Mouse (Mus musculus): ENCODE measurements around the gene Kcna6. TPM values are rescaled to one million over a fixed set of nuclear protein-coding genes. Genes with fewer than 3 reads are reported as not detected.

Gene Kcna6
- 35.8 and 39.3 TPM in 2 replicates for polyA plus RNA-seq (2012; rRNA removed)

GRCm38 (mm10) chr6:126740211-126741142, at the start of gene Kcna6:
TSS of gene Kcna6 (minus strand) at chr6:126740674.
- no peak for DNase-seq (ENCODE audit: extremely low spot score in 1 of 2, low spot score in 1 of 2)

- DNase-seq (ENCODE audit: extremely low spot score in 1 of 2, low spot score in 1 of 2), result no peak
Observed at GRCm38 (mm10) chr6:126788863-126789262, 48.4 kb upstream of the Kcna6 start.

- DNase-seq (ENCODE audit: extremely low spot score in 1 of 2, low spot score in 1 of 2), result no peak
Observed at GRCm38 (mm10) chr6:126784206-126784605, 43.7 kb upstream of the Kcna6 start.

GRCm38 (mm10) chr6:126783651-126784066, 43.2 kb upstream of the Kcna6 start:
- peak; percentile 84 to 86 for DNase-seq (ENCODE audit: extremely low spot score in 1 of 2, low spot score in 1 of 2)

GRCm38 (mm10) chr6:126783056-126783455, 42.6 kb upstream of the Kcna6 start:
- DNase-seq (ENCODE audit: extremely low spot score in 1 of 2, low spot score in 1 of 2), result no peak

GRCm38 (mm10) chr6:126777889-126778288, 37.4 kb upstream of the Kcna6 start:
- no peak for DNase-seq (ENCODE audit: extremely low spot score in 1 of 2, low spot score in 1 of 2)

- DNase-seq (ENCODE audit: extremely low spot score in 1 of 2, low spot score in 1 of 2), result no peak
Observed at GRCm38 (mm10) chr6:126773873-126774272, 33.4 kb upstream of the Kcna6 start.

GRCm38 (mm10) chr6:126772326-126772725, 31.9 kb upstream of the Kcna6 start:
- peak in 1 of 2 experiments; percentile 51 for DNase-seq (ENCODE audit: extremely low spot score in 1 of 2, low spot score in 1 of 2)

GRCm38 (mm10) chr6:126770146-126770731, 29.8 kb upstream of the Kcna6 start:
- peak in 1 of 2 experiments; percentile 56 for DNase-seq (ENCODE audit: extremely low spot score in 1 of 2, low spot score in 1 of 2)

- no peak for DNase-seq (ENCODE audit: extremely low spot score in 1 of 2, low spot score in 1 of 2)
Observed at GRCm38 (mm10) chr6:126768957-126769665, 28.6 kb upstream of the Kcna6 start.

GRCm38 (mm10) chr6:126767610-126768532, 27.4 kb upstream of the Kcna6 start:
- DNase-seq (ENCODE audit: extremely low spot score in 1 of 2, low spot score in 1 of 2), result no peak

- DNase-seq (ENCODE audit: extremely low spot score in 1 of 2, low spot score in 1 of 2), result peak in 1 of 2 experiments; percentile 44
Observed at GRCm38 (mm10) chr6:126766552-126766951, 26.1 kb upstream of the Kcna6 start.

GRCm38 (mm10) chr6:126764563-126765091, 24.2 kb upstream of the Kcna6 start:
- DNase-seq (ENCODE audit: extremely low spot score in 1 of 2, low spot score in 1 of 2), result no peak

- no peak for DNase-seq (ENCODE audit: extremely low spot score in 1 of 2, low spot score in 1 of 2)
Observed at GRCm38 (mm10) chr6:126761362-126761761, 20.9 kb upstream of the Kcna6 start.

- no peak for DNase-seq (ENCODE audit: extremely low spot score in 1 of 2, low spot score in 1 of 2)
Observed at GRCm38 (mm10) chr6:126755729-126756411, 15.4 kb upstream of the Kcna6 start.

GRCm38 (mm10) chr6:126752520-126752919, 12.0 kb upstream of the Kcna6 start:
- DNase-seq (ENCODE audit: extremely low spot score in 1 of 2, low spot score in 1 of 2), result no peak

- DNase-seq (ENCODE audit: extremely low spot score in 1 of 2, low spot score in 1 of 2), result no peak
Observed at GRCm38 (mm10) chr6:126745888-126746287, 5.4 kb upstream of the Kcna6 start.

GRCm38 (mm10) chr6:126742610-126743009, 2.1 kb upstream of the Kcna6 start:
- no peak for DNase-seq (ENCODE audit: extremely low spot score in 1 of 2, low spot score in 1 of 2)
